ENCODE assay signal across 8 mouse cellular contexts in genomic region chr13:100843016-100843725, GRCm38 (mm10). TPM values are rescaled to one million over a fixed set of nuclear protein-coding genes. Genes with fewer than 3 reads are reported as not detected.
DNase-seq lines count a peak whose midpoint lies in the region; ATAC-seq lines count a peak whose summit lies in the region.
"Had no signal": no experiment of that assay in that cellular context is flagged by ENCODE, and none has a peak within 500 bp of the region (broad histone marks: within the 10 kb centered on the region; RNA-seq: fewer than 3 reads in every experiment).

No protein-coding gene starts in this region.

- no peak overlapping the region for H3K4me2 ChIP-seq in heart, embryonic 16.5 days (ENCODE audit: low read depth, low read length)
- H3K4me2 ChIP-seq in forebrain, embryonic 13.5 days: no peak overlapping the region
- H3K4me2 ChIP-seq: limb, embryonic 15.5 days had no signal

- peak; percentile 23; the same call in 1 of the 2 replicates for ATAC-seq in heart, embryonic 16.5 days (replicated peaks; ENCODE audit: extremely low read depth, insufficient read depth, low FRiP score)
- no peak for ATAC-seq in forebrain, embryonic 13.5 days

- no peaks in the 10 kb centered on the region for H3K27me3 ChIP-seq in heart, embryonic 16.5 days (ENCODE audit: control insufficient read depth, insufficient read depth, low read length)
- H3K27me3 ChIP-seq in forebrain, embryonic 13.5 days: no peaks in the 10 kb centered on the region
- H3K27me3 ChIP-seq: limb, embryonic 15.5 days had no signal

- WGBS in heart, embryonic 16.5 days: 47% methylated on average over 7 of the region's 7 CpGs
- WGBS in forebrain, embryonic 13.5 days: 83% methylated on average over 7 of the region's 7 CpGs

- peak; percentile 19 for DNase-seq in urinary bladder, postnatal 25 days (ENCODE audit: low spot score)
- no peak for DNase-seq in urinary bladder, postnatal 4 days (ENCODE audit: low spot score in 2 of 2)
- peak; percentile 73 to 79 for DNase-seq in kidney, postnatal 4 days
- DNase-seq in embryo, embryonic 10 days (ENCODE audit: low spot score): no peak
- DNase-seq in right cerebral cortex, postnatal 10 days (ENCODE audit: low spot score in 2 of 2): no peak

- H3K9ac ChIP-seq in heart, embryonic 16.5 days (ENCODE audit: low read length): no peak overlapping the region
- no peak overlapping the region for H3K9ac ChIP-seq in forebrain, embryonic 13.5 days
- H3K9ac ChIP-seq: limb, embryonic 15.5 days had no signal

- H3K4me3 ChIP-seq in heart, embryonic 16.5 days (ENCODE audit: low read length): no peak overlapping the region
- H3K4me3 ChIP-seq in forebrain, embryonic 13.5 days: no peak overlapping the region
- H3K4me3 ChIP-seq: limb, embryonic 15.5 days had no signal

- peaks cover 4% of the 10 kb centered on the region; the same call in 1 of the 2 replicates for H3K9me3 ChIP-seq in heart, embryonic 16.5 days (replicated peaks; ENCODE audit: control insufficient read depth, low read length)
- H3K9me3 ChIP-seq in forebrain, embryonic 13.5 days (replicated peaks): no peaks in the 10 kb centered on the region
- H3K9me3 ChIP-seq: limb, embryonic 15.5 days had no signal

- H3K27ac ChIP-seq in heart, embryonic 16.5 days (ENCODE audit: low read length): no peak overlapping the region
- H3K27ac ChIP-seq in forebrain, embryonic 13.5 days: no peak overlapping the region
- H3K27ac ChIP-seq: limb, embryonic 15.5 days had no signal

- H3K4me1 ChIP-seq in heart, embryonic 16.5 days (ENCODE audit: control insufficient read depth, insufficient read depth, low read length): no peaks in the 10 kb centered on the region
- H3K4me1 ChIP-seq in forebrain, embryonic 13.5 days: no peaks in the 10 kb centered on the region; the same call in 1 of the 2 replicates

- no peaks in the 10 kb centered on the region for H3K36me3 ChIP-seq in heart, embryonic 16.5 days (ENCODE audit: control insufficient read depth, insufficient read depth)
- no peaks in the 10 kb centered on the region for H3K36me3 ChIP-seq in forebrain, embryonic 13.5 days (ENCODE audit: poor library complexity, severe bottlenecking)
- H3K36me3 ChIP-seq: limb, embryonic 15.5 days had no signal

RNA-seq across cellular contexts. Expression of gene Slc30a5, which starts 9.9 kb away (rescaled TPM):
- polyA plus RNA-seq in heart, embryonic 16.5 days (2015; fragmentation: Nextera tagmentation; extraction: Ambion mirVana): 34.1 and 36.3 TPM in 2 replicates
- 32.3 and 34.0 TPM in 2 replicates for polyA plus RNA-seq in forebrain, embryonic 13.5 days (2015; fragmentation: Nextera tagmentation; extraction: Ambion mirVana)

RNA-seq across cellular contexts. Expression of gene Ccnb1, which starts 56.8 kb away (rescaled TPM):
- 187 and 205 TPM in 2 replicates for polyA plus RNA-seq in heart, embryonic 16.5 days (2015; fragmentation: Nextera tagmentation; extraction: Ambion mirVana)
- polyA plus RNA-seq in forebrain, embryonic 13.5 days (2015; fragmentation: Nextera tagmentation; extraction: Ambion mirVana): 273 and 294 TPM in 2 replicates

Comparison
In these comparisons a context has a peak if more than half of its experiments do, and no peak if none do; other contexts are left out.
1. DNase-seq: peak in urinary bladder, postnatal 25 days (single experiment) and kidney, postnatal 4 days (2 of 2); none in urinary bladder, postnatal 4 days (0 of 2), embryo, embryonic 10 days (single experiment) and right cerebral cortex, postnatal 10 days (0 of 2).